Mouse (Mus musculus) hindbrain, embryonic 13.5 days (tissue): ENCODE data around the gene Lrit3. TPM values are rescaled to one million over a fixed set of nuclear protein-coding genes. Genes with fewer than 3 reads are reported as not detected.

Source experiments
- ATAC-seq: fragments of 200-750 bp; cut with Nextera tagmentation; 2 replicates; pipeline ENCODE4 v1.8.0; 2017; ENCODE audit warnings: moderate TSS enrichment; ENCODE audit not compliant: low FRiP score
- H3K27ac ChIP-seq: fragments of 300-500 bp; sonication (generic); 2 replicates; pipeline ENCODE4 v1.5.1; 2015; ENCODE audit warnings: inconsistent platforms, mild to moderate bottlenecking, moderate library complexity
- H3K27me3 ChIP-seq: fragments of 300-500 bp; sonication (generic); 2 replicates; pipeline ENCODE4 v1.6.1; 2015; ENCODE audit warnings: mild to moderate bottlenecking, inconsistent platforms
- H3K36me3 ChIP-seq: fragments of 300-500 bp; sonication (generic); 2 replicates; pipeline ENCODE4 v1.6.1; 2015; ENCODE audit warnings: mild to moderate bottlenecking, inconsistent platforms
- H3K4me1 ChIP-seq: fragments of 300-500 bp; sonication (generic); replicated peaks from 2 replicates; pipeline ENCODE4 v1.6.1; 2015; ENCODE audit warnings: inconsistent platforms
- H3K4me2 ChIP-seq: fragments of 300-500 bp; sonication (generic); 2 replicates; pipeline ENCODE4 v1.6.1; 2015; ENCODE audit warnings: inconsistent platforms, mild to moderate bottlenecking, moderate library complexity
- H3K4me3 ChIP-seq: fragments of 300-500 bp; sonication (generic); 2 replicates; pipeline ENCODE4 v1.5.1; 2015; ENCODE audit warnings: mild to moderate bottlenecking, inconsistent platforms
- H3K9ac ChIP-seq: fragments of 300-500 bp; sonication (generic); 2 replicates; pipeline ENCODE4 v1.6.1; 2015; ENCODE audit warnings: mild to moderate bottlenecking, inconsistent platforms
- H3K9me3 ChIP-seq: fragments of 300-500 bp; sonication (generic); 2 replicates; pipeline ENCODE4 v1.6.1; 2016; ENCODE audit warnings: inconsistent platforms
- WGBS: fragments of 180-500 bp; shearing (Covaris S2); methylation state at CpG from one replicate; pipeline ENCODE4 v1.1.7; 2015; 5-methylcytosine and 5-hydroxymethylcytosine counted together
- polyA plus RNA-seq: library from polyadenylated mRNA; unstranded; fragments of >200 nt; fragmentation: Nextera tagmentation; extraction: Ambion mirVana; gene quantifications from 2 replicates; pipeline ENCODE4 v1.2.1, GENCODE M21; 2015

Lrit3 gene
- polyA plus RNA-seq, 1 experiment from 2014 or later: not detected

- peaks cover 41% of the 10 kb centered on the region for H3K36me3 ChIP-seq
- ATAC-seq: no peak
- no peaks in the 10 kb centered on the region for H3K27me3 ChIP-seq
- no peak overlapping the region for H3K4me2 ChIP-seq
- no peak overlapping the region for H3K4me3 ChIP-seq
- WGBS: 95% methylated on average over 4 of the region's 4 CpGs
- H3K27ac ChIP-seq: no peak overlapping the region
- peaks cover 3% of the 10 kb centered on the region for H3K4me1 ChIP-seq
- no peaks in the 10 kb centered on the region for H3K9me3 ChIP-seq
- H3K9ac ChIP-seq: no peak overlapping the region
These were observed 20.3 kb upstream of the Lrit3 start for GRCm38 (mm10) chr3:129824146-129824545.

DNA sequence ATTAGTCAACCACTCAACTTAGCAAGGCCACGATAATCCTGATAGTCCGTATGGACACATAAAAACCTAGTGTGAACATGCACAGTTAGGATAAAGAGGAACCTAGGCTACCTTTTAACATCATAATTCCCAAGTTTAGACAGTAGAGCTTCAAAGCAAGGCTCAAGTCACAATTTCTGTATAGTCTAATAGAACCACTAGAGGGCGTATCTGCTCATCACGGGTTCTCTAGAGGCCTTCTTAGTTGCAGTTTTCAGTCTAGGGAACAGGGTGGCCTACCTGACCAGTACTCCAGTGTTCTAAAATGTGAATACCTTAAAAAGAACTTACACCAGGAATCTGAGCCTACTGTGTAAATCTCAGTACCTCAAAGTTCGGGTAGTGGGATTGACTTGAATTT is 19.5 kb upstream of the Lrit3 start:
- ATAC-seq: 0 out of 2 replicates have a peak, but pooled peaks have one; percentile 19
- H3K27ac ChIP-seq: no peak overlapping the region
- H3K27me3 ChIP-seq: no peaks in the 10 kb centered on the region
- H3K4me3 ChIP-seq: no peak overlapping the region
- H3K9me3 ChIP-seq: no peaks in the 10 kb centered on the region
- no peak overlapping the region for H3K4me2 ChIP-seq
- no peak overlapping the region for H3K9ac ChIP-seq
- WGBS: 59% methylated on average over 5 of the region's 5 CpGs
- peaks cover 39% of the 10 kb centered on the region for H3K36me3 ChIP-seq
- H3K4me1 ChIP-seq: no peaks in the 10 kb centered on the region; the same call in 1 of the 2 replicates

DNA sequence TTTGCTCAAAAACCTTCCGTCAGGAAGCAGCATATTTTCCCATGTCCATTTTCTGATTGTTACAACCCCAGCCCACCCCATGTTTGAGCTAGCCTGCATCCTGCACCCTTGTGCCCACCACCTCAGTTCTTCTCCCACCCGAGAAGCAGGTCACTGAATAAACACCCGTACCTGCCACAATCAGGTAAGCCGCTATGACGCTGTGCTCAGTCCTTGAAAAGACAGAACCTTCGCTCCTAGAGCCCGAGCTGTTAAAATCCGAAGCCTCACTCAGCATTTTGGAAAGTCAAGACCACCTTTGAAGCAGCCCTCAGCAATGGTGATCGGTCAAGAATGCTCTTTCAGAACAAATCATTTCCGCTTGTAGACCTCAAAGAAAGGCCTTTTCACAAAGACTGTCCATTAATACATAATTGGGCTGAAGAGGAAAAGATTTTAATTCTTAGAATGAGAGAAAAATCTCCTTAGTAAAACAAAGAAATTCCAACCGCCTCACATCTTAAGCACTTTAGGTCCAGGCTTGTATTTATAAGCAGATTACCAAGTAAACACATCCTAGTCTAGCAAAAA is 18.5 kb upstream of the Lrit3 start, which contains the start of gene Rrh:
TSS of gene Rrh (minus strand) at position 382 of the 570 bp plus-strand sequence.
- WGBS: 64% methylated on average over 11 of the region's 11 CpGs

GRCm38 (mm10) chr3:129821736-129822135 is 17.9 kb upstream of the Lrit3 start:
- WGBS: 78% methylated on average over 8 of the region's 8 CpGs

More for the DNA sequence above, 18.5 kb upstream of the Lrit3 start, which contains the start of gene Rrh:
- no peak within 1 kb of the TSS for H3K4me3 ChIP-seq
- ATAC-seq: no peak
- H3K4me2 ChIP-seq: no peak within 1 kb of the TSS
- H3K27me3 ChIP-seq: no peaks in the 10 kb centered on the region
- no peaks in the 10 kb centered on the region for H3K9me3 ChIP-seq
- peaks cover 36% of the 10 kb centered on the region for H3K36me3 ChIP-seq
- H3K27ac ChIP-seq: no peak within 1 kb of the TSS
- no peak within 1 kb of the TSS for H3K9ac ChIP-seq
- H3K4me1 ChIP-seq: no peaks in the 10 kb centered on the region

GRCm38 (mm10) chr3:129820847-129821246 is 17.0 kb upstream of the Lrit3 start:
- H3K4me2 ChIP-seq: no peak overlapping the region
- peaks cover 26% of the 10 kb centered on the region for H3K36me3 ChIP-seq
- H3K27me3 ChIP-seq: no peaks in the 10 kb centered on the region
- H3K4me1 ChIP-seq: no peaks in the 10 kb centered on the region
- no peak overlapping the region for H3K4me3 ChIP-seq
- H3K9me3 ChIP-seq: no peaks in the 10 kb centered on the region
- 70% methylated on average over 9 of the region's 9 CpGs for WGBS
- no peak for ATAC-seq
- no peak overlapping the region for H3K27ac ChIP-seq
- H3K9ac ChIP-seq: no peak overlapping the region

More at GRCm38 (mm10) chr3:129821736-129822135, 17.9 kb upstream of the Lrit3 start:
- no peaks in the 10 kb centered on the region for H3K9me3 ChIP-seq
- H3K4me2 ChIP-seq: no peak overlapping the region
- H3K4me1 ChIP-seq: no peaks in the 10 kb centered on the region
- H3K36me3 ChIP-seq: peaks cover 34% of the 10 kb centered on the region
- no peak for ATAC-seq
- H3K4me3 ChIP-seq: no peak overlapping the region
- H3K9ac ChIP-seq: no peak overlapping the region
- H3K27ac ChIP-seq: no peak overlapping the region
- H3K27me3 ChIP-seq: no peaks in the 10 kb centered on the region

GRCm38 (mm10) chr3:129799011-129799410 is 4.8 kb downstream of the Lrit3 start:
- Histone ChIP-seq H3K4me2 (no peak overlapping the region), H3K9me3 (no peaks in the 10 kb centered on the region), H3K4me1 (no peaks in the 10 kb centered on the region), H3K27ac (no peak overlapping the region), H3K4me3 (no peak overlapping the region), H3K9ac (no peak overlapping the region), H3K27me3 (no peaks in the 10 kb centered on the region), H3K36me3 (no peaks in the 10 kb centered on the region)
- 91% methylated on average over 2 of the region's 2 CpGs for WGBS
- ATAC-seq: no peak

DNA sequence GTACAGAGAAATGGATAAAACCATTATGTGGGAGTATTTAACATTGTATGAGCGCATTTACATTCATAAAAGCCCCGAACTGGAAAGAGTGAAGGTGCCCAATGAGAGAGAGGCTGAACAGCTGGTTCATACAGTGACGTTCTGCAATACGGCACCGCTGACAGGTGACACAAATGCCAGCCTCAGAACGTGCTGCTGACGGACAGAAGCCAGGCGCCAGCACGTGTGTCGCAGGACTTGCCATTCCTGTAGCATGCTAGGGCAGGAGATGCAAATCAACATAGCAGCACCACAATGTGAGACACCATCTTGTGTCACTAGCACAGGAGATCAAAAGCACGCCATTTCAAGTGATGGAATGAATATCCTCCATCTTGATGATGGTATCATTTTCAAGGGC is 5.3 kb downstream of the Lrit3 start:
- Histone ChIP-seq H3K9ac (no peak overlapping the region), H3K27ac (no peak overlapping the region), H3K4me3 (no peak overlapping the region), H3K27me3 (no peaks in the 10 kb centered on the region), H3K4me2 (no peak overlapping the region), H3K36me3 (no peaks in the 10 kb centered on the region), H3K4me1 (no peaks in the 10 kb centered on the region), H3K9me3 (no peaks in the 10 kb centered on the region)
- ATAC-seq: no peak
- WGBS: 91% methylated on average over 11 of the region's 11 CpGs

- Histone ChIP-seq H3K4me1 (no peaks in the 10 kb centered on the region), H3K4me3 (no peak overlapping the region), H3K9me3 (no peaks in the 10 kb centered on the region), H3K27me3 (no peaks in the 10 kb centered on the region), H3K36me3 (no peaks in the 10 kb centered on the region), H3K4me2 (no peak overlapping the region), H3K9ac (no peak overlapping the region), H3K27ac (no peak overlapping the region)
- 82% methylated on average over 5 of the region's 5 CpGs for WGBS
- ATAC-seq: no peak
These were observed 6.5 kb downstream of the Lrit3 start for GRCm38 (mm10) chr3:129797341-129797740.

DNA sequence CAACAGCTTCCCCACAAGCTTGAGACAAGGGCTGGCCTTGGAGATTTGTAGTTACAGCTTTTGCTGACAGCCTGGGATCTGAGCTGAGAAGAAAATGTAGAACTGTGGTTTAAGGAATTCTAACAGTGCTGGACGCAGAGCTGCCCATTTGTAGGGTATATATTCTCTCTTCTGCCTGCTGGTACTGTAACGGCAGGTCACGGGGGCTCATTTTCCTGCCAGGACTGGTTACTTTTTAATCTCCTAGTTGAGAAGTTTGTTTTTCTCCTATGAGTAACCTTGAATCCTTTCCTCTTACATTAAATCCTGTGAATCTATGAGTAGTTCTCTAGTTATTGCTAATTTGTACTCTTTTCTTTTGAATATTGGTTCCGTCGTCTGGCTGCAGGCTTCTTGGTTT is 10.0 kb downstream of the Lrit3 start:
- H3K9me3 ChIP-seq: no peaks in the 10 kb centered on the region
- no peak for ATAC-seq
- no peak overlapping the region for H3K27ac ChIP-seq
- no peak overlapping the region for H3K9ac ChIP-seq
- H3K36me3 ChIP-seq: no peaks in the 10 kb centered on the region
- H3K4me1 ChIP-seq: no peaks in the 10 kb centered on the region
- H3K4me3 ChIP-seq: no peak overlapping the region
- H3K4me2 ChIP-seq: no peak overlapping the region
- no peaks in the 10 kb centered on the region for H3K27me3 ChIP-seq
- WGBS: 93% methylated on average over 5 of the region's 5 CpGs

DNA sequence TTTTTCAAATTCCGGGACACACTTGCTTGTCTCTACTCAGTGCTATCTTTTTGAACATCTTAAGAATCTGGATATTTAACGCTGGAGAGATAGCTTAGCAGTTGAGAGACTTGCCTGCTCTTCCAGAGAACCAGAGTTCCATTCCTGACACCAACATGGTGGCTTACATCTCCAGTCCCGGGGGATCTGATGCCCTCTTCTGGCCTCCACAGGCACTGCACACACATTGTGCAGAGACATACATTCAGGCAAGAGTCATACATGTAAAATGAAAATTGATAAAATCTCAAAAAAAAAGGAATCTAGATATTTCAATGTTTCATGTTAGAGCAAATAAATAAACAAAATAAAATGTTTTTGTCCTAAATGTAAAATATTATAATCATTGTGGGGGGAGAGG is 21.1 kb downstream of the Lrit3 start:
- H3K9me3 ChIP-seq: no peaks in the 10 kb centered on the region

GRCm38 (mm10) chr3:129781435-129781834 is 22.4 kb downstream of the Lrit3 start:
- no peaks in the 10 kb centered on the region for H3K9me3 ChIP-seq
- H3K27ac ChIP-seq: no peak overlapping the region; the same call in 1 of the 2 replicates
- H3K4me1 ChIP-seq: no peaks in the 10 kb centered on the region
- no peak overlapping the region for H3K4me3 ChIP-seq
- no peaks in the 10 kb centered on the region for H3K27me3 ChIP-seq
- H3K9ac ChIP-seq: no peak overlapping the region
- H3K36me3 ChIP-seq: no peaks in the 10 kb centered on the region
- no peak for ATAC-seq
- no peak overlapping the region; the same call in 1 of the 2 replicates for H3K4me2 ChIP-seq
- WGBS: 44% methylated on average over 10 of the region's 10 CpGs

More for the DNA sequence above, 21.1 kb downstream of the Lrit3 start:
- Histone ChIP-seq H3K27me3 (no peaks in the 10 kb centered on the region), H3K9ac (no peak overlapping the region), H3K4me2 (no peak overlapping the region), H3K4me1 (no peaks in the 10 kb centered on the region), H3K27ac (no peak overlapping the region), H3K4me3 (no peak overlapping the region), H3K36me3 (no peaks in the 10 kb centered on the region)
- no peak for ATAC-seq
- WGBS: 93% methylated on average over 3 of the region's 3 CpGs

- no peak overlapping the region for H3K9ac ChIP-seq
- no peak overlapping the region for H3K27ac ChIP-seq
- H3K9me3 ChIP-seq: no peaks in the 10 kb centered on the region
- H3K4me3 ChIP-seq: no peak overlapping the region
- 80% methylated on average over 6 of the region's 6 CpGs for WGBS
- H3K27me3 ChIP-seq: no peaks in the 10 kb centered on the region
- H3K4me1 ChIP-seq: no peaks in the 10 kb centered on the region
- no peak overlapping the region for H3K4me2 ChIP-seq
- no peak for ATAC-seq
- H3K36me3 ChIP-seq: no peaks in the 10 kb centered on the region
These were observed 32.6 kb downstream of the Lrit3 start for GRCm38 (mm10) chr3:129771210-129771609.
